Mouse (Mus musculus) limb, embryonic 10.5 days (tissue): ENCODE data around the gene Lif. TPM values are rescaled to one million over a fixed set of nuclear protein-coding genes. Genes with fewer than 3 reads are reported as not detected.

ENCODE experiments used
- DNase-seq: peaks from one replicate; pipeline ENCODE4 v3.0.0-alpha.2; 2017; ENCODE audit warnings: low spot score
- H3K27ac ChIP-seq: fragments of 300-500 bp; sonication (generic); 2 replicates; pipeline ENCODE4 v1.5.1; 2016; ENCODE audit warnings: mild to moderate bottlenecking
- H3K27me3 ChIP-seq: fragments of 300-500 bp; sonication (generic); 2 replicates; pipeline ENCODE4 v1.6.1; 2016; ENCODE audit warnings: low read depth, mild to moderate bottlenecking; ENCODE audit not compliant: poor library complexity, severe bottlenecking
- H3K36me3 ChIP-seq: fragments of 300-500 bp; sonication (generic); 2 replicates; pipeline ENCODE4 v1.6.1; 2016; ENCODE audit warnings: mild to moderate bottlenecking, moderate library complexity
- H3K4me1 ChIP-seq: fragments of 300-500 bp; sonication (generic); 2 replicates; pipeline ENCODE4 v1.6.1; 2016
- H3K4me3 ChIP-seq: fragments of 300-500 bp; sonication (generic); 2 replicates; pipeline ENCODE4 v1.5.1; 2016; ENCODE audit warnings: mild to moderate bottlenecking, moderate library complexity
- H3K9me3 ChIP-seq: fragments of 300-500 bp; sonication (generic); replicated peaks from 2 replicates; pipeline ENCODE4 v1.6.1; 2016; ENCODE audit warnings: mild to moderate bottlenecking
- WGBS: fragments of 180-500 bp; shearing (Covaris S2); methylation state at CpG from one replicate; pipeline ENCODE4 v1.1.7; 2016; 5-methylcytosine and 5-hydroxymethylcytosine counted together
- polyA plus RNA-seq: library from polyadenylated mRNA; unstranded; fragments of >200 nt; fragmentation: Nextera tagmentation; extraction: Ambion mirVana; gene quantifications from 2 replicates; pipeline ENCODE4 v1.2.1, GENCODE M21; 2016

Lif gene
- polyA plus RNA-seq, 1 experiment from 2014 or later = 0.06 TPM

DNA sequence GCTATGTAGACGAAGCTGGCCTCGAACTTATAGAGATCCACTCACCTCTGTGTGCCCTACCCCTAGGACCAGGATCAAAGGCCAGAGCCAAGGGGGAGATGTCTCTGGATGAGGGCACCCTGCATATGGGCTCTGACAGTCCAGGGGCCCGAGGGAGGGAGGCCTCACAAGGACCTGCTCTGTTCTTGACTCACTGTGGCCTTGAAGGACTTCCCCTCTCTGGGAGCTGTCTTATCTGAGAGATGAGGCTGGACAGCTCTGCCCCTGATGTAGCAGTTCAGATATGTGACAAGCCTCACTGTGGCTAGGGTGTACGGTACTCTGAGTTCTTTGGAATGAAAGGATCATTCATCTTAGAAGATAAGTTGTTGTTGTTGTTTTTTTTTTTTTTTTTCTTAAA is 52.3 kb downstream of the Lif start:
- no peak for DNase-seq
- WGBS = 77% methylated on average over 4 of the region's 4 CpGs
- Histone ChIP-seq H3K27me3 (no peaks in the 10 kb centered on the region), H3K9me3 (no peaks in the 10 kb centered on the region), H3K4me1 (peaks cover 28% of the 10 kb centered on the region), H3K4me3 (no peak overlapping the region), H3K36me3 (no peaks in the 10 kb centered on the region), H3K27ac (peak overlapping the region; percentile 89; the same call in 1 of the 2 replicates)

DNA sequence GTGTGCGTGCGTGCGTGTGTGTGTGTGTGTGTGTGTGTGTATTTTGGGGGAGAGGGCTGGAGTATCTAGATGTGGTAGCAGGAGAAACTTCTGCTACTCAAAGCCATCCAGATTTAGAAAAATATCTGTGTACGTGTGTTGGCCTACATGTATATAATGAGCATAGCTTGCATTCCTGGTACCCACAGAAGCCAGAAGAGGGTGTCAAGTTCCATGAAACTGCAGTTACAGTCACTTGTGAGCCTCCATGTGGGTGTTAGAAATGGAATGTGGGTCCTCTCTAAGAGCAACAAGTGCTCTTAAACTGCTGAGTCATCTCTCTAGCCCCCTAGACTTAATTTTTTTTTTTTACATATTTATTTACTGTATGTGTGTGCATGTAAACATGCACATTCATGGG is 53.0 kb downstream of the Lif start:
- H3K27ac ChIP-seq = no peak overlapping the region
- no peaks in the 10 kb centered on the region for H3K27me3 ChIP-seq
- peaks cover 28% of the 10 kb centered on the region for H3K4me1 ChIP-seq
- no peak for DNase-seq
- WGBS = 95% methylated on average over 4 of the region's 4 CpGs
- no peaks in the 10 kb centered on the region for H3K36me3 ChIP-seq
- no peak overlapping the region for H3K4me3 ChIP-seq
- H3K9me3 ChIP-seq = no peaks in the 10 kb centered on the region

DNA sequence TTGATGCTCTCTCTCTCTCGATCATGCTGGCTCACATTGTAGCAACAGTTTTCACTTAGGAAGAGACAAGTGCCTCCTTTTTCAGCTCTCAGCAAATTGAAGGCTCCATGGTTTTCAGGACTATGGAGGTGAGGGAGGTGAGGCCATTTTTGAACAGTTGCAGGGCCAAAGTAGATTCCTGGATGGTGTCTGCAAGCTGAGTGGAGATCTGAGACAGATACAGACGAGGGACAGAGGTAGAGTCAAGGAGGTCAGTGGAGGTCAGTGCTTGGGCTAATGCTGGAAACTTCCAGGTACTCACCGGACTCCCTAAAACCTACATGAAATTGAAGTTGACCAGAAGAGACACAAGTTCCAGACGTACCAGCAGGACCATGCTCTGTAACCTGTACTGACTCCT is 54.8 kb downstream of the Lif start:
- H3K9me3 ChIP-seq = no peaks in the 10 kb centered on the region
- H3K27ac ChIP-seq = no peak overlapping the region
- no peak for DNase-seq
- H3K27me3 ChIP-seq = no peaks in the 10 kb centered on the region
- no peaks in the 10 kb centered on the region for H3K36me3 ChIP-seq
- H3K4me3 ChIP-seq = no peak overlapping the region
- peaks cover 24% of the 10 kb centered on the region for H3K4me1 ChIP-seq
- WGBS = 67% methylated on average over 4 of the region's 4 CpGs

DNA sequence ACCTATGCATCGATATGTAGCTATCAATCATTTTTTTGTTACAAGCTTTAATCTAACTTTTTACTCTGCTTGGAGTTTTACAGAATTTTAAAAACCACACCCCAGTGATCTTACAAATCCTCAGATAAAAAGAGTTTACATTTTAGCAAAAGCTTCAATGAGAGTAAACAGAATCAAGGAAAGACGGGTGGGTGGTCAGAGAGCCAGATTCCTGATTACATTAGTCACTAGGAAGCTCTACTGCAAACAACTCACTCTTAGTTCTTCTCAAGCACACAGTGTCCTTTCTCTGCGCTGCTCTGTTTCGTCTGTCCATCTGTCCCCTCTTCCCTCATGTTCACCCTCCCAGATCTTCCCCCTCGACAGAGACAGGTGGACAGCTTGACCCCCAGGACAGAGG is 59.9 kb downstream of the Lif start:
- Histone ChIP-seq H3K9me3 (no peaks in the 10 kb centered on the region), H3K27me3 (no peaks in the 10 kb centered on the region)
- WGBS = 80% methylated on average over 5 of the region's 5 CpGs

GRCm38 (mm10) chr11:4318011-4318410 is 60.7 kb downstream of the Lif start:
- no peak overlapping the region for H3K4me3 ChIP-seq
- WGBS = 65% methylated on average over 3 of the region's 3 CpGs
- no peaks in the 10 kb centered on the region for H3K36me3 ChIP-seq
- no peaks in the 10 kb centered on the region for H3K27me3 ChIP-seq
- peaks cover 13% of the 10 kb centered on the region for H3K4me1 ChIP-seq
- H3K9me3 ChIP-seq = no peaks in the 10 kb centered on the region
- DNase-seq = no peak
- no peak overlapping the region for H3K27ac ChIP-seq

More for the DNA sequence above, 59.9 kb downstream of the Lif start:
- Histone ChIP-seq H3K4me3 (no peak overlapping the region), H3K4me1 (peaks cover 13% of the 10 kb centered on the region), H3K36me3 (no peaks in the 10 kb centered on the region), H3K27ac (no peak overlapping the region)
- no peak for DNase-seq

DNA sequence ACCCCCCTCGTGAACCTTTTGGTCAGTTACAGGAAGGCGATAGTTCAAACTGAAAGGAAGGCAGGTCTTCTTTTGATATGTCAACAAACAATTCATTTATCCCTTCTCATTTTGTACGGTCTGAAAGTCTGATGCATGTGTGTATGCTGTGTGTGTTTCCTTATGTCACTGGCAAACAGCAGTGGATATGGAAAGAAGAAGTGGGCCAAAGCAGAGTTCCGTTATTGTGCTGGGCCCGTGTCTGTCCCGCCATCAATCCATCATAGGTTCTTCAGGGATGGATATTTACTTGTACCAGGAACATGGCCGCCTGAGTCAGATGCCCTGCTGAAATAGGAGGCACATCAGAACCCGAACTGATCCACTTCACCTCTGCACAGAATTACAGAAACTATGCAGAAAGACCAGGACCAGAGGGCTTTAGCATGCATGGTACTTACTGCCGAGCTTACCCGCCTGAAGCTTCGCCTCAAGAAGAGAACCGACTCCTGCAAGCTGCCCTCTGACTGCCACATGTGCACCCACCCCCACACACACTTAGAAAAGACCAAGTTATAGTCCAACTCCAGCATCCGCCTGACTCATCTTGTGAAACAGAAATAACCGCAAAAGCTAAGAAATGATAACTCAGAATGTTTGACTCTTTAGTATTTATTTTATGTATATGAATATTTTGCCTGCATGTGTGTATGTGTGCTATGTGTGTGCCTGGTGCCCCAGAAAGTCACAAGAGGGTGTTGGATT is 62.0 kb downstream of the Lif start:
- Histone ChIP-seq H3K4me3 (no peak overlapping the region), H3K27ac (no peak overlapping the region), H3K9me3 (no peaks in the 10 kb centered on the region), H3K27me3 (no peaks in the 10 kb centered on the region), H3K36me3 (no peaks in the 10 kb centered on the region), H3K4me1 (peaks cover 13% of the 10 kb centered on the region)
- WGBS = 93% methylated on average over 14 of the region's 14 CpGs
- DNase-seq = no peak

DNA sequence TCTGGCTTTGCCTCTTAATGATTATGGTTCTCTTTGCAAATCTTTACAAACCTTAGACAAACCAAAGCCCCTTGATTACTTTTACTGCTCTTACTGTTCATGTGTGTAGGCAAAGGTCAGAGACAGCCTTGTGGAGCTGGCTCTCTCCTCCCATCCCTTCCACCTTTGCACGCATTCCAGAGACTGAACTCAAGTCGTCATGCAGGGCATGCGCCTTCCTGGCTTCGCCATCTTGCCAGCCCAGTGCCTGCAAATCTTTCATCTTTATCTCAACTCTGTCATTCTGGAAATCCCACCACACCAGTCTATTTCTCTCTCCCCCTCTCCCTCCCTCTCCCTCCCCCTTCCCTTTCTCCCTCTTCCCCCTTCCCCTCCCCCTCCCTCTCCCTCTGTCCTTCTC is 63.5 kb downstream of the Lif start:
- no peak overlapping the region for H3K27ac ChIP-seq
- H3K27me3 ChIP-seq = no peaks in the 10 kb centered on the region
- WGBS = 70% methylated on average over 4 of the region's 4 CpGs
- H3K4me1 ChIP-seq = peaks cover 13% of the 10 kb centered on the region
- no peaks in the 10 kb centered on the region for H3K9me3 ChIP-seq
- H3K4me3 ChIP-seq = no peak overlapping the region
- H3K36me3 ChIP-seq = no peaks in the 10 kb centered on the region
- no peak for DNase-seq

Other genes with a start within 250 kb of the Lif start
- 0.06 TPM in 1 of 2 replicates, not detected in the other for gene Sec14l4, start 226.1 kb upstream of the Lif start, polyA plus RNA-seq
- gene Sec14l3, start 192.7 kb upstream of the Lif start, polyA plus RNA-seq = not detected in 2 replicates
- gene Mtfp1, start 162.1 kb upstream of the Lif start, polyA plus RNA-seq = 12.5 and 16.2 TPM in 2 replicates
- 1.5 and 2.7 TPM in 2 replicates for gene Sec14l2, start 134.1 kb upstream of the Lif start, polyA plus RNA-seq
- 16.3 and 23.3 TPM in 2 replicates for gene Rnf215, start 122.4 kb upstream of the Lif start, polyA plus RNA-seq
- gene Ccdc157, start 97.3 kb upstream of the Lif start, polyA plus RNA-seq = 7.9 and 9.4 TPM in 2 replicates
- 101 and 105 TPM in 2 replicates for gene Sf3a1, start 97.2 kb upstream of the Lif start, polyA plus RNA-seq
- gene Tbc1d10a, start 70.8 kb upstream of the Lif start, polyA plus RNA-seq = 27.4 and 37.4 TPM in 2 replicates
- 1.8 and 2.1 TPM in 2 replicates for gene Castor1, start 39.3 kb upstream of the Lif start, polyA plus RNA-seq
- not detected in 2 replicates for gene Osm, start 21.1 kb upstream of the Lif start, polyA plus RNA-seq
- gene Hormad2, start 183.5 kb downstream of the Lif start, polyA plus RNA-seq = 0.78 and 0.99 TPM in 2 replicates